Mouse (Mus musculus): ENCODE measurements around the gene Zdhhc23. TPM values are rescaled to one million over a fixed set of nuclear protein-coding genes. Genes with fewer than 3 reads are reported as not detected.

The Zdhhc23 gene
- total and polyA plus RNA-seq, 3 experiments = 3.8 to 53.3 (median 7.8) TPM

DNA sequence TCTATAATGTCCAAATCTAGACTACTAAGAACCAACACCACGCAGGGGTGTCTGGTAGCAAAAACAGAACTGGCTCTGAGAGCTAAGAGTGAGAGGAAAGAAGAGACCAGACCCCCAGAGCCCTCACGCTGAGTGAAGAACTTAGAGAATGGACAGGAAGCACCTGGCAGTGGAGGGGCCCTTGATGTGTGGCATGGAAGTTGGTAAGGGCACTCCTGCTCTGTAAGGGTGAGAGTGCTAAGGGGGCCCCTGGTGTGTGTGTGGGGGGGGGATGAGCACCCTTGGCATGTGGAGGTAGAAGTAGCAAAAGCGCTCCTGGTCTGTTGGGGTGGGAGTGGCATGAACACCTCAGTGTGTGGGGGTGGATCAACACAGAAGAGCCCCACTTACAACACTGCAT lies 9.2 kb downstream of the Zdhhc23 start:
- H3K27ac ChIP-seq (ENCODE audit: control insufficient read depth, low read depth, low read length) = no peak overlapping the region
- no peaks in the 10 kb centered on the region for H3K9me3 ChIP-seq (replicated peaks; ENCODE audit: insufficient read depth, low read length)
- H3K79me2 ChIP-seq (ENCODE audit: control insufficient read depth, insufficient read depth, low read length, poor library complexity) = no peaks in the 10 kb centered on the region
- H3K4me1 ChIP-seq (ENCODE audit: control insufficient read depth in 1 of 2, insufficient read depth in 2 of 2, low read length in 2 of 2) = peaks cover 0 to 5% of the 10 kb centered on the region in 2 experiments; a peak in 2 of 4 replicates
- TF ChIP-seq NELFE (IDR thresholded peaks at IDR 0.05; ENCODE audit: low read depth, low read length) (no peak), CHD1 (IDR thresholded peaks at IDR 0.05; ENCODE audit: low read depth, low read length) (no peak), ZC3H11A (IDR thresholded peaks at IDR 0.05; ENCODE audit: low read depth, low read length) (no peak), TCF12 (IDR thresholded peaks at IDR 0.05; ENCODE audit: low read depth, low read length) (no peak), MAZ (IDR thresholded peaks at IDR 0.05; ENCODE audit: low read depth, low read length) (no peak), HCFC1 (IDR thresholded peaks at IDR 0.05; ENCODE audit: low read depth, low read length) (no peak), USF1 (IDR thresholded peaks at IDR 0.05; ENCODE audit: low read depth, low read length) (no peak), POLR2AphosphoS5 (IDR thresholded peaks at IDR 0.05; ENCODE audit: borderline replicate concordance, low read depth, low read length) (no peak), ZMIZ1 (IDR thresholded peaks at IDR 0.05; ENCODE audit: low read depth, low read length) (no peak), ZNF384 (IDR thresholded peaks at IDR 0.05; ENCODE audit: low read depth, low read length) (no peak), MYC (IDR thresholded peaks at IDR 0.05; ENCODE audit: low read depth, low read length) (no peak), USF2 (IDR thresholded peaks at IDR 0.05; ENCODE audit: borderline replicate concordance in 1 of 2, insufficient read depth in 1 of 2, low read depth in 1 of 2, low read length in 2 of 2) (no peak)
- H3K4me3 ChIP-seq (ENCODE audit: control insufficient read depth in 1 of 2, insufficient read depth in 1 of 2, low read depth in 2 of 2, low read length in 2 of 2) = no peak overlapping the region
- no peaks in the 10 kb centered on the region for H3K27me3 ChIP-seq (ENCODE audit: control insufficient read depth in 1 of 2, insufficient read depth in 2 of 2, low read length in 2 of 2)
- no peak overlapping the region for H3K9ac ChIP-seq (ENCODE audit: control insufficient read depth, low read depth, low read length, poor library complexity, severe bottlenecking)
- H3K36me3 ChIP-seq (ENCODE audit: control insufficient read depth in 1 of 2, insufficient read depth in 2 of 2, low read length in 2 of 2) = no peaks in the 10 kb centered on the region; a peak in 1 of 4 replicates
- DNase-seq (ENCODE audit: low read depth, low spot score) = no peak

GRCm38 (mm10) chr16:43965781-43966389 lies 13.7 kb downstream of the Zdhhc23 start:
- Histone ChIP-seq H3K4me3 (ENCODE audit: control insufficient read depth in 1 of 2, insufficient read depth in 1 of 2, low read depth in 2 of 2, low read length in 2 of 2) (no peak overlapping the region), H3K36me3 (ENCODE audit: control insufficient read depth in 1 of 2, insufficient read depth in 2 of 2, low read length in 2 of 2) (no peaks in the 10 kb centered on the region; a peak in 1 of 4 replicates), H3K27me3 (ENCODE audit: control insufficient read depth in 1 of 2, insufficient read depth in 2 of 2, low read length in 2 of 2) (no peaks in the 10 kb centered on the region), H3K79me2 (ENCODE audit: control insufficient read depth, insufficient read depth, low read length, poor library complexity) (no peaks in the 10 kb centered on the region), H3K9ac (ENCODE audit: control insufficient read depth, low read depth, low read length, poor library complexity, severe bottlenecking) (no peak overlapping the region), H3K4me1 (ENCODE audit: control insufficient read depth in 1 of 2, insufficient read depth in 2 of 2, low read length in 2 of 2) (peaks cover 0 to 5% of the 10 kb centered on the region in 2 experiments; a peak in 2 of 4 replicates), H3K9me3 (replicated peaks; ENCODE audit: insufficient read depth, low read length) (no peaks in the 10 kb centered on the region), H3K27ac (ENCODE audit: control insufficient read depth, low read depth, low read length) (no peak overlapping the region)
- TF ChIP-seq ZC3H11A (IDR thresholded peaks at IDR 0.05; ENCODE audit: low read depth, low read length) (no peak), MYC (IDR thresholded peaks at IDR 0.05; ENCODE audit: low read depth, low read length) (no peak), MYB (IDR thresholded peaks at IDR 0.05; ENCODE audit: low read depth, low read length) (no peak), NELFE (IDR thresholded peaks at IDR 0.05; ENCODE audit: low read depth, low read length) (no peak), CHD1 (IDR thresholded peaks at IDR 0.05; ENCODE audit: low read depth, low read length) (no peak), POLR2A (IDR thresholded peaks at IDR 0.05; ENCODE audit: control insufficient read depth in 1 of 2, insufficient read depth in 1 of 2, low read depth in 1 of 2, low read length in 2 of 2, poor library complexity in 1 of 2) (no peak), SIN3A (IDR thresholded peaks at IDR 0.05; ENCODE audit: low read length) (no peak), NRF1 (IDR thresholded peaks at IDR 0.05; ENCODE audit: insufficient read depth, low read depth, low read length, poor library complexity, severe bottlenecking) (no peak)
- no peak for DNase-seq (ENCODE audit: low read depth, low spot score)
